Mouse (Mus musculus): Measurements from ENCODE around the gene Mptx2.

Gene Mptx2

GRCm38 (mm10) chr1:173277677-173278076, at the start of gene Mptx2:
Mptx2 (minus strand) TSS chr1:173277777.
- WGBS, result 84% methylated on average over 3 of the region's 3 CpGs

- 54% methylated on average over 1 of the region's 1 CpGs for WGBS
Observed at GRCm38 (mm10) chr1:173326552-173326951, 49.0 kb upstream of the Mptx2 start.

GRCm38 (mm10) chr1:173325395-173325794, 47.8 kb upstream of the Mptx2 start:
- WGBS, result 76% methylated on average over 1 of the region's 1 CpGs

- WGBS, result 52% methylated on average over 4 of the region's 4 CpGs
Observed at GRCm38 (mm10) chr1:173324961-173325360, 47.4 kb upstream of the Mptx2 start.

GRCm38 (mm10) chr1:173323839-173324585, 46.4 kb upstream of the Mptx2 start:
- 33% methylated on average over 5 of the region's 5 CpGs for WGBS

- 49% methylated on average over 6 of the region's 6 CpGs for WGBS
Observed at GRCm38 (mm10) chr1:173322249-173322627, 44.7 kb upstream of the Mptx2 start.

- 57% methylated on average over 8 of the region's 8 CpGs for WGBS
Observed at GRCm38 (mm10) chr1:173321593-173322248, 44.1 kb upstream of the Mptx2 start.

- WGBS, result 92% methylated on average over 2 of the region's 2 CpGs
Observed at GRCm38 (mm10) chr1:173317925-173318477, 40.4 kb upstream of the Mptx2 start.

- 92% methylated on average over 3 of the region's 3 CpGs for WGBS
Observed at GRCm38 (mm10) chr1:173315725-173316124, 38.1 kb upstream of the Mptx2 start.

- 84% methylated on average over 7 of the region's 7 CpGs for WGBS
Observed at GRCm38 (mm10) chr1:173313535-173314050, 36.0 kb upstream of the Mptx2 start.

GRCm38 (mm10) chr1:173302795-173303194, 25.2 kb upstream of the Mptx2 start:
- WGBS, result 79% methylated on average over 3 of the region's 3 CpGs

GRCm38 (mm10) chr1:173265701-173266100, 11.9 kb downstream of the Mptx2 start, which contains the start of gene Olfr418:
Olfr418 (plus strand) TSS chr1:173266001.

GRCm38 (mm10) chr1:173249888-173250287, 27.7 kb downstream of the Mptx2 start:
- 97% methylated on average over 3 of the region's 3 CpGs for WGBS

GRCm38 (mm10) chr1:173237004-173237403, 40.6 kb downstream of the Mptx2 start:
- WGBS, result 88% methylated on average over 1 of the region's 1 CpGs

GRCm38 (mm10) chr1:173227081-173227480, 50.5 kb downstream of the Mptx2 start, which contains the start of gene Fcer1a:
Fcer1a (minus strand) TSS chr1:173227214.
- 86% methylated on average over 2 of the region's 2 CpGs for WGBS
